Mouse (Mus musculus): Measurements from ENCODE around the gene Zc3h13. TPM values are rescaled to one million over a fixed set of nuclear protein-coding genes. Genes with fewer than 3 reads are reported as not detected.
A peak's percentile ranks its signal among the peaks of the same experiment; 100 is the strongest.

The Zc3h13 gene
- polyA plus RNA-seq, 1 experiment: 27.5 TPM

DNA sequence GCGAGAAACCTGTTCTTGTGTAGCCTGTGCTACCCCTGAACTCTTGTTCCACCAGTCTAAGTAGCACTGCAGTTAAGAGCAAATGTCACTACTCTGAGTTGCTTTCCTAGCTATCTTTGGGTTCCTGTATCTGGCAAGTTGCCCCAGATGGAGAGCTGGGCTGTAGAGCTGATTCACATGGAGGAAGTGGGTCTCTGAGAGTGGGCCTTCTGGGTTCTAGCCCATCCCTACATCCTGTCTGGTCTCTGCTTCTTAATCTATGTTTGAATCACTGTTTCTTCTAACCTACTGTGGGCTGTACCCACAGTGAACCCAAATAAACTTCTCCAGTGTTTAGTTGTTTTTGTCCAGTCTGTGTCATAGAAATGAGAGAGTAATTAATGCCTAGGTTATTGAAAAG, 16.9 kb downstream of the Zc3h13 start:
- no peaks in the 10 kb centered on the region for H3K4me1 ChIP-seq (ENCODE audit: control insufficient read depth, insufficient read depth, low read length)
- H3K27ac ChIP-seq (ENCODE audit: insufficient read depth, low read length): no peak overlapping the region
- no peaks in the 10 kb centered on the region for H3K27me3 ChIP-seq (ENCODE audit: control insufficient read depth, insufficient read depth, low read length)
- TF ChIP-seq POLR2A (IDR thresholded peaks at IDR 0.05; ENCODE audit: borderline replicate concordance, insufficient read depth, low read length): no peak
- no peak for TF ChIP-seq CTCF (IDR thresholded peaks at IDR 0.05; ENCODE audit: borderline replicate concordance, insufficient read depth, low read depth, low read length)
- WGBS: 98% methylated on average over 1 of the region's 1 CpGs
- no peak overlapping the region for H3K4me3 ChIP-seq (replicated peaks; ENCODE audit: insufficient read depth, low read depth, low read length)
- no peak for DNase-seq

DNA sequence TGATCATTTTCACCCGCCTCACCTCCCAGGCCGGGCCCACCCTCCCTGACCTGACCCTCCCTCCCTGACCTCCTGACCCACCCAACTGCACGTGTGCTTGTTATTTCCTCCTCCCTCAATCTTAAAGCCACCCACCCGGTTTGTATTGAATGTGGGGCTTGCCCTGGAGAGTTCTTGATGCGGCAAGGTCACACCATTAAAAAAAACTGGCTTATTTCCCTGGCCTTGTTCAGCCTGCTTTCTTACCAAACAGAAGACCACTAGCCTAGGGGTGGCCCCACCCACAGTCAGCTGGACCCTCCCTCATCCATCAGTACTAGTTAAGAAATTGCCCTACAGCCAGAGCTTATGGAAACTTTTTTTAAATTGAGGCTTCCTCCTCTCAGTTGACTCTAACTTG, 19.6 kb downstream of the Zc3h13 start:
- H3K27me3 ChIP-seq (ENCODE audit: control insufficient read depth, insufficient read depth, low read length): no peaks in the 10 kb centered on the region
- no peak overlapping the region for H3K4me3 ChIP-seq (replicated peaks; ENCODE audit: insufficient read depth, low read depth, low read length)
- no peaks in the 10 kb centered on the region for H3K4me1 ChIP-seq (ENCODE audit: control insufficient read depth, insufficient read depth, low read length)
- 47% methylated on average over 5 of the region's 5 CpGs for WGBS
- TF ChIP-seq POLR2A (IDR thresholded peaks at IDR 0.05; ENCODE audit: borderline replicate concordance, insufficient read depth, low read length): no peak
- no peak for TF ChIP-seq CTCF (IDR thresholded peaks at IDR 0.05; ENCODE audit: borderline replicate concordance, insufficient read depth, low read depth, low read length)
- H3K27ac ChIP-seq (ENCODE audit: insufficient read depth, low read length): no peak overlapping the region
- no peak for DNase-seq

DNA sequence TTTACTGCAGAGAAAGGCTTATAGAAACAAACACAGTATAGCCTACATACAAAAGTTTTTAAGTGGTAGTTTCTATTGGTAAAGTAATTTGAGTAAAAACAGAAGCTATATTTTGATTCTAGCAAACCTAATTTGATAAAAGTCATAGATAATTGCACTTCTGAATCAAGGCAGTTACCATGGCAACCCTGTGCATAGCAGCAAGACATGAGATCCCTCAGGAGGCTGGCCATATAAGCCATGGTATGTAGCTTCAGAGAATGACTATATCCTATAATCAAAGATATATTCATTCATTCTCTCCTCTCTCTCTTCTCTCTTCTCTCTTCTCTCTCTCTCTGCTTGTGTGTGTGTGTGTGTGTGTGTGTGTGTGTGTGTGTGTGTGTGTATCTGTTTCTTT, 23.7 kb downstream of the Zc3h13 start:
- no peak overlapping the region for H3K27ac ChIP-seq (ENCODE audit: insufficient read depth, low read length)
- TF ChIP-seq POLR2A (IDR thresholded peaks at IDR 0.05; ENCODE audit: borderline replicate concordance, insufficient read depth, low read length) (no peak), CTCF (IDR thresholded peaks at IDR 0.05; ENCODE audit: borderline replicate concordance, insufficient read depth, low read depth, low read length) (no peak)
- no peaks in the 10 kb centered on the region for H3K4me1 ChIP-seq (ENCODE audit: control insufficient read depth, insufficient read depth, low read length)
- no peak overlapping the region for H3K4me3 ChIP-seq (replicated peaks; ENCODE audit: insufficient read depth, low read depth, low read length)
- H3K27me3 ChIP-seq (ENCODE audit: control insufficient read depth, insufficient read depth, low read length): no peaks in the 10 kb centered on the region
- DNase-seq: no peak

DNA sequence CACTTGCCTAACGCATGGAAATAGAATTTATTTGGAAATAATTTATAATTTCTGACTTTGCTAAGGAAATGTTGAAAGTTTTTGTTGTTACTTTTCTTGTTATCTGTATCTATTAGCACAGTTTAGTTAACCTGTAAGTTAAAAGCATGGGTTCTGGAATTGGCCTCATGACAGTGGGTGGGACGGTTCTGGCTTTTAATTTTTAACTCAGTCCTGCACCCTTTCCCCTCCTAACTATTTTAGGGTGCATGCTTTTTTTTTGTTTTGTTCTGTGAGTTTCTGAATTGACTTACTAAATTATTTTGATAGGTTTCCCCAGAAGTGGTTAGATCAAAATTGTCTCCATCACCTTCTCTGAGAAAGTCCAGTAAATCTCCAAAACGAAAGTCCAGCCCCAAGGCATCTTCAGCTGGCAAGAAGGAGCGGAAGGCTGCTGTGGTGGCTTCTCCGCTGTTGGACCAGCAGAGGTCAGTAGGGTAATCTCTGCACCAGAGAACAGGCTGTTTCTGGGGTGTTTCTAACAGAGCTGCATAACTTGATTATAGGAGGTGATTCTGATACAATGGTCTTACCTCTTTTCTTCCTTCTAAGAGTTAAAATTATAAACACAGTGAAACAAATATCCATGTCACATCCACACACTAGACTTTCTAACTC, 25.3 kb downstream of the Zc3h13 start:
- no peak overlapping the region for H3K27ac ChIP-seq (ENCODE audit: insufficient read depth, low read length)
- H3K4me3 ChIP-seq (replicated peaks; ENCODE audit: insufficient read depth, low read depth, low read length): no peak overlapping the region
- no peaks in the 10 kb centered on the region for H3K27me3 ChIP-seq (ENCODE audit: control insufficient read depth, insufficient read depth, low read length)
- WGBS: 56% methylated on average over 5 of the region's 5 CpGs
- TF ChIP-seq POLR2A (IDR thresholded peaks at IDR 0.05; ENCODE audit: borderline replicate concordance, insufficient read depth, low read length) (no peak), CTCF (IDR thresholded peaks at IDR 0.05; ENCODE audit: borderline replicate concordance, insufficient read depth, low read depth, low read length) (peak; percentile 37; the same call in 1 of the 2 replicates)
- peak in 1 of 2 experiments; percentile 24 for DNase-seq
- H3K4me1 ChIP-seq (ENCODE audit: control insufficient read depth, insufficient read depth, low read length): no peaks in the 10 kb centered on the region

DNA sequence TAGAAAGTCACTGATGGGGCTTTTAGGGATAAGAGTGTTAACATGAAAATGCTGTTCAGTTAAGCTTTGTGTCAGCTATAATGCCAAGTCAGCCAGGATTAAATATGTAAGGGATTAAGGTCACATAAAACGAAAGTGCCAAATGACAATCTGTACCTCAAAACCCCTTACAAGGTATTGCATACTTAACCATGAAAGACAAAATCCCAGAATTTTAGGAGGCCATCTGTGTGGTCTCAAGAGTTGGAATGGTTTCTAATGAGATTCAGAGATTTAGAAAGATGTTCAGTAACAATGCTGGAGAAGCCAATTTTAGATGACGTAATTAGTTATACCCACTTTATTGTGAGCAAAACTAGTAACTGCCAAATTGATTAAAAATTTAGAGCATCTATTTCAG, 30.3 kb downstream of the Zc3h13 start:
- Histone ChIP-seq H3K27me3 (ENCODE audit: control insufficient read depth, insufficient read depth, low read length) (no peaks in the 10 kb centered on the region), H3K4me3 (replicated peaks; ENCODE audit: insufficient read depth, low read depth, low read length) (no peak overlapping the region), H3K27ac (ENCODE audit: insufficient read depth, low read length) (no peak overlapping the region), H3K4me1 (ENCODE audit: control insufficient read depth, insufficient read depth, low read length) (no peaks in the 10 kb centered on the region)
- DNase-seq: no peak
- TF ChIP-seq POLR2A (IDR thresholded peaks at IDR 0.05; ENCODE audit: borderline replicate concordance, insufficient read depth, low read length) (no peak), CTCF (IDR thresholded peaks at IDR 0.05; ENCODE audit: borderline replicate concordance, insufficient read depth, low read depth, low read length) (no peak)
- WGBS: 46% methylated on average over 2 of the region's 2 CpGs

DNA sequence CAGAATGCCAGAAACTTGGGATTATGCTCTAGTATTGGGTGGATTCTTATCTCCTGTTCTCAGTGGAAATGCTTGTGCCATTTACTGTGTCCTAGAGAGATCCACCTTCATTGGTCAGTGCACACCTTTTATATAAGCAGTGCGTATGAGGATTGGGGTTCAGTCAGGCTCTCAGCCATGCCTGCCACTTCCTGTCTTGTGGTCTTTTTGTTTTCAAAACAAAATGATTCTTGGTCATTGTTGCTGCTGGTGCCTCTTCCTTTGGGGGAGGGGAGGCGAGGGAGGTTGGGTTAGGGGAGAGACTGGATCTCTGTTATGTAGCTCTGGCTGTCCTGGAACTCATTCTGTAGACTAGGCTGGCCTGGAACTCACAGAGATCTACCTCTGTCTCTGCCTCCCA, 34.6 kb downstream of the Zc3h13 start:
- WGBS: 97% methylated on average over 2 of the region's 2 CpGs
- TF ChIP-seq POLR2A (IDR thresholded peaks at IDR 0.05; ENCODE audit: borderline replicate concordance, insufficient read depth, low read length): no peak
- TF ChIP-seq CTCF (IDR thresholded peaks at IDR 0.05; ENCODE audit: borderline replicate concordance, insufficient read depth, low read depth, low read length): no peak
- Histone ChIP-seq H3K4me3 (replicated peaks; ENCODE audit: insufficient read depth, low read depth, low read length) (no peak overlapping the region), H3K27me3 (ENCODE audit: control insufficient read depth, insufficient read depth, low read length) (no peaks in the 10 kb centered on the region), H3K27ac (ENCODE audit: insufficient read depth, low read length) (no peak overlapping the region), H3K4me1 (ENCODE audit: control insufficient read depth, insufficient read depth, low read length) (no peaks in the 10 kb centered on the region)
- no peak for DNase-seq

DNA sequence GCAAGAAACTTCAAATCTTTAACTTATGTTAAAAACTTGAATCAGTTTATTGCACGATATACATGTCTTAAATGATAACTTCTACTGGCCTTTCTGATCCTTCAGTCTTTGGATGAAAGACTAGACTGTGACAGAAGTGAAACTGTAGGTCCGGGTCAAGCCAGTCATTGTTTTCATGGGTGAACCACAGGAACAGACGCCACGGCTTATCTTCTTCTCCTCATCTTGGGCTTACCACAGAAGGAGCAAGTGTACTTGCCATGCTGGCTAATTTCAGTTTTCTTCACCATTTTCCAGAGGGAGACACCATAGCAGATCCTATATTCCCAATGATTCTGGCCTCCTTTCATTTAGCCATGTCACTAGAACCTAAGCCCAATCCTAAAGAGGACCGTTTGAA, 36.1 kb downstream of the Zc3h13 start:
- Histone ChIP-seq H3K4me3 (replicated peaks; ENCODE audit: insufficient read depth, low read depth, low read length) (no peak overlapping the region), H3K27ac (ENCODE audit: insufficient read depth, low read length) (no peak overlapping the region), H3K27me3 (ENCODE audit: control insufficient read depth, insufficient read depth, low read length) (no peaks in the 10 kb centered on the region), H3K4me1 (ENCODE audit: control insufficient read depth, insufficient read depth, low read length) (no peaks in the 10 kb centered on the region)
- 96% methylated on average over 5 of the region's 5 CpGs for WGBS
- no peak for DNase-seq
- TF ChIP-seq POLR2A (IDR thresholded peaks at IDR 0.05; ENCODE audit: borderline replicate concordance, insufficient read depth, low read length): no peak
- TF ChIP-seq CTCF (IDR thresholded peaks at IDR 0.05; ENCODE audit: borderline replicate concordance, insufficient read depth, low read depth, low read length): no peak

DNA sequence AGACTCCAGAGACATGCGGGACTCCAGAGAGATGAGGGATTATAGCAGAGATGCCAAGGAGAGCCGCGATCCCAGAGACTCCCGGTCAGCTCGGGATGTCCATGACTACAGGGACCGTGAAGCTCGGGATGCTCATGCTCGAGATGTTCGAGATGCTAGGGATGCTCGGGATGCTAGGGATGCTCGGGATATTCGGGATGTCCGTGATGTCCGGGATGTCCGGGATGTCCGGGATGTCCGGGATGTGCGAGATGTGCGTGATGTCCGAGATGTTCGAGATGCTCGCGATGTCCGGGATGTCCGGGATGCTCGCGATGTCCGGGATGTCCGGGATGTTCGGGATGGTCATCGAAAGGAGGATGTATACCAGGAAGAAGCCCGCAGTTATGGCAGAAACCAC, 39.2 kb downstream of the Zc3h13 start:
- Histone ChIP-seq H3K27ac (ENCODE audit: insufficient read depth, low read length) (no peak overlapping the region), H3K4me3 (replicated peaks; ENCODE audit: insufficient read depth, low read depth, low read length) (no peak overlapping the region), H3K27me3 (ENCODE audit: control insufficient read depth, insufficient read depth, low read length) (no peaks in the 10 kb centered on the region), H3K4me1 (ENCODE audit: control insufficient read depth, insufficient read depth, low read length) (no peaks in the 10 kb centered on the region)
- TF ChIP-seq POLR2A (IDR thresholded peaks at IDR 0.05; ENCODE audit: borderline replicate concordance, insufficient read depth, low read length) (no peak), CTCF (IDR thresholded peaks at IDR 0.05; ENCODE audit: borderline replicate concordance, insufficient read depth, low read depth, low read length) (no peak)
- 96% methylated on average over 32 of the region's 32 CpGs for WGBS
- DNase-seq: no peak

Measured in cerebellum, adult 2 months (tissue).